Mouse (Mus musculus) intestine, embryonic 15.5 days (tissue): ENCODE measurements around the gene Tmem267. TPM values are rescaled to one million over a fixed set of nuclear protein-coding genes. Genes with fewer than 3 reads are reported as not detected.
"Not testable (repeated sequence)": the region's sequence is repeated elsewhere in the genome, so short reads cannot be mapped to it uniquely, and the experiment has no call there.

Experiments used
- ATAC-seq: fragments of 200-750 bp; cut with Nextera tagmentation; 2 replicates; pipeline ENCODE4 v1.8.0; 2017; ENCODE audit warnings: moderate TSS enrichment, moderate library complexity
- H3K27ac ChIP-seq: fragments of 300-500 bp; sonication (generic); 2 replicates; pipeline ENCODE4 v1.5.1; 2015; ENCODE audit warnings: mild to moderate bottlenecking, inconsistent platforms
- H3K27me3 ChIP-seq: fragments of 300-500 bp; sonication (generic); replicated peaks from 2 replicates; pipeline ENCODE4 v1.6.1; 2015; ENCODE audit warnings: inconsistent platforms
- H3K36me3 ChIP-seq: fragments of 300-500 bp; sonication (generic); 2 replicates; pipeline ENCODE4 v1.6.1; 2015; ENCODE audit warnings: inconsistent platforms
- H3K4me1 ChIP-seq: fragments of 300-500 bp; sonication (generic); replicated peaks from 2 replicates; pipeline ENCODE4 v1.6.1; 2015; ENCODE audit warnings: inconsistent platforms
- H3K4me2 ChIP-seq: fragments of 300-500 bp; sonication (generic); replicated peaks from 2 replicates; pipeline ENCODE4 v1.6.1; 2015; ENCODE audit warnings: mild to moderate bottlenecking, inconsistent platforms
- H3K4me3 ChIP-seq: fragments of 300-500 bp; sonication (generic); replicated peaks from 2 replicates; pipeline ENCODE4 v1.5.1; 2015; ENCODE audit warnings: inconsistent platforms
- H3K9ac ChIP-seq: fragments of 300-500 bp; sonication (generic); 2 replicates; pipeline ENCODE4 v1.6.1; 2015; ENCODE audit warnings: inconsistent platforms
- H3K9me3 ChIP-seq: fragments of 300-500 bp; sonication (generic); 2 replicates; pipeline ENCODE4 v1.6.1; 2016; ENCODE audit warnings: inconsistent platforms
- WGBS: fragments of 180-500 bp; shearing (Covaris S2); methylation state at CpG from one replicate; pipeline ENCODE4 v1.1.7; 2015; 5-methylcytosine and 5-hydroxymethylcytosine counted together
- polyA plus RNA-seq: library from polyadenylated mRNA; unstranded; fragments of >200 nt; fragmentation: Nextera tagmentation; extraction: Ambion mirVana; gene quantifications from 2 replicates; pipeline ENCODE4 v1.2.1, GENCODE M21; 2015

Tmem267 gene
- 1.7 and 2.2 TPM in 2 replicates for polyA plus RNA-seq

GRCm38 (mm10) chr13:119487880-119488580 lies at the start of gene Tmem267, which contains the start of gene 3110070M22Rik:
Tmem267 (plus strand) TSS chr13:119488039.
3110070M22Rik (minus strand) TSS chr13:119488383.
- no peak within 1 kb of the TSS for H3K4me3 ChIP-seq
- peaks cover 4% of the 10 kb centered on the region for H3K9me3 ChIP-seq
- H3K4me2 ChIP-seq = peak within 1 kb of the TSS; percentile 26
- H3K27ac ChIP-seq = no peak within 1 kb of the TSS
- 71% methylated on average over 87 of the region's 87 CpGs for whole genome bisulfite sequencing
- no peaks in the 10 kb centered on the region for H3K27me3 ChIP-seq
- H3K4me1 ChIP-seq = no peaks in the 10 kb centered on the region
- H3K9ac ChIP-seq = peak within 1 kb of the TSS; percentile 9; the same call in 1 of the 2 replicates
- peaks cover 6% of the 10 kb centered on the region for H3K36me3 ChIP-seq
- ATAC-seq = no peak

DNA sequence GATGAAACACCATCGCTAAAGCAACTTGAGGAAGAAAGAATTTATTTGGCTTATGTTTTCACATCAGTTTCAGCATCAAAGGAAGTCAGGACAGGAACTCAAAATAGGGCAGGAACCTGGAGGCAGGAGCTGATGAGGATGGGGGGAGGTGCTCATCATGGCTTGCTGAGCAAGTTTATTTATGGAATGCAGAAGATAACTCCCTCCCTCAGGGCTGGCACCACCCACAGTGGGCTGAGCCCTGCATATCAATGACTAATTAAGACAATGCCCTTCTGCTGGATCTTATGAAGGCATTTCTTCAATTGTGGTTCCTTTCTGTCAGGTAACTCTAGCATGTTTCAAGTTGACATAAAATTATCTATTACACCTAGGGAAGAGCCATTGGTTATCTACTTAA lies 45.6 kb upstream of the Tmem267 start:
- 94% methylated on average over 1 of the region's 1 CpGs for WGBS
- H3K4me1 ChIP-seq = no peaks in the 10 kb centered on the region
- no peak overlapping the region for H3K4me3 ChIP-seq
- no peaks in the 10 kb centered on the region for H3K9me3 ChIP-seq
- no peak overlapping the region for H3K9ac ChIP-seq
- no peak for ATAC-seq
- no peaks in the 10 kb centered on the region for H3K27me3 ChIP-seq
- H3K36me3 ChIP-seq = peaks cover 19% of the 10 kb centered on the region
- H3K4me2 ChIP-seq = no peak overlapping the region
- H3K27ac ChIP-seq = no peak overlapping the region

- ATAC-seq = no peak
- no peak overlapping the region for H3K27ac ChIP-seq
- H3K27me3 ChIP-seq = no peaks in the 10 kb centered on the region
- peaks cover 20% of the 10 kb centered on the region for H3K36me3 ChIP-seq
- H3K9me3 ChIP-seq = no peaks in the 10 kb centered on the region
- H3K4me1 ChIP-seq = no peaks in the 10 kb centered on the region
- H3K4me3 ChIP-seq = no peak overlapping the region
- no peak overlapping the region for H3K4me2 ChIP-seq
- 92% methylated on average over 4 of the region's 4 CpGs for WGBS
- H3K9ac ChIP-seq = no peak overlapping the region
Observed at GRCm38 (mm10) chr13:119453563-119453962, 34.3 kb upstream of the Tmem267 start.

- no peaks in the 10 kb centered on the region for H3K9me3 ChIP-seq
- no peak overlapping the region for H3K4me2 ChIP-seq
- H3K27ac ChIP-seq = no peak overlapping the region
- no peaks in the 10 kb centered on the region for H3K4me1 ChIP-seq
- no peak for ATAC-seq
- peaks cover 18% of the 10 kb centered on the region for H3K36me3 ChIP-seq
- H3K27me3 ChIP-seq = no peaks in the 10 kb centered on the region
- H3K4me3 ChIP-seq = no peak overlapping the region
- H3K9ac ChIP-seq = no peak overlapping the region
Observed at GRCm38 (mm10) chr13:119455082-119455481, 32.8 kb upstream of the Tmem267 start.

GRCm38 (mm10) chr13:119456342-119456741 lies 31.5 kb upstream of the Tmem267 start:
- Histone ChIP-seq H3K27ac (no peak overlapping the region), H3K27me3 (no peaks in the 10 kb centered on the region), H3K9ac (no peak overlapping the region), H3K4me3 (no peak overlapping the region), H3K36me3 (peaks cover 10% of the 10 kb centered on the region; the same call in 1 of the 2 replicates), H3K9me3 (no peaks in the 10 kb centered on the region), H3K4me2 (no peak overlapping the region), H3K4me1 (no peaks in the 10 kb centered on the region)
- 93% methylated on average over 7 of the region's 7 CpGs for WGBS
- ATAC-seq = no peak

- H3K9ac ChIP-seq = peak overlapping the region; percentile 68
- WGBS = 9% methylated on average over 10 of the region's 10 CpGs
- peak overlapping the region; percentile 49 for H3K4me2 ChIP-seq
- H3K27me3 ChIP-seq = no peaks in the 10 kb centered on the region
- H3K4me3 ChIP-seq = peak overlapping the region; percentile 66
- H3K27ac ChIP-seq = peak overlapping the region; percentile 53; the same call in 1 of the 2 replicates
- H3K36me3 ChIP-seq = peaks cover 8% of the 10 kb centered on the region; the same call in 1 of the 2 replicates
- H3K9me3 ChIP-seq = no peaks in the 10 kb centered on the region
- peak; percentile 72 for ATAC-seq
- peaks cover 5% of the 10 kb centered on the region; the same call in 1 of the 2 replicates for H3K4me1 ChIP-seq
Observed at GRCm38 (mm10) chr13:119461900-119462595, 25.8 kb upstream of the Tmem267 start.

- Histone ChIP-seq H3K27ac (peak within 1 kb of the TSS; percentile 53; the same call in 1 of the 2 replicates), H3K4me1 (peaks cover 5% of the 10 kb centered on the region; the same call in 1 of the 2 replicates), H3K9me3 (no peaks in the 10 kb centered on the region), H3K4me3 (peak within 1 kb of the TSS; percentile 66), H3K36me3 (peaks cover 10% of the 10 kb centered on the region; the same call in 1 of the 2 replicates), H3K4me2 (peak within 1 kb of the TSS; percentile 68), H3K9ac (peak within 1 kb of the TSS; percentile 68), H3K27me3 (no peaks in the 10 kb centered on the region)
- ATAC-seq = peak; percentile 99
- 6% methylated on average over 57 of the region's 57 CpGs for WGBS
Observed at GRCm38 (mm10) chr13:119462596-119463560, 25.0 kb upstream of the Tmem267 start, which contains the start of gene 4833420G17Rik. 4833420G17Rik (plus strand) TSS chr13:119462768.

DNA sequence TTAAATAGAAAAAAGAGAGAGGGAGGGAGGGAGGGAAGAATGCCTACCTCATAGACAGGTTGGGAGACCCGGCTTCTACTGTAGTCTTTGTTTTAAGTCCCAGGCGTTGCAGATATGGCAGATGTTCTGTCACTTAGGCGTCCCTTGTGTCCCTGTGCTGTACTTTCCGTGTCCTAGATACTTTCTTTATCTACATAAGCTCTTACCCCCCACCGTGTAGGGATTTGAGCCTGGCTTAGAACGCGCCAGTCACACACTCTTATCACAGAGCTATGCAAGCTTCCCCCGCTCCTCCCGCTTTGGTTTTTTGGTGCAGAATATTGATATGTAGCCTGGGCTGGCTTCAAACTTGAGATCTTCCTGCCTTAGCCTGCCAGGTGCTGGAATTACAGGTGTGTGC lies 11.2 kb upstream of the Tmem267 start:
- H3K9ac ChIP-seq = no peak overlapping the region
- ATAC-seq = no peak
- H3K27ac ChIP-seq = no peak overlapping the region
- no peak overlapping the region for H3K4me3 ChIP-seq
- no peak overlapping the region for H3K4me2 ChIP-seq
- H3K4me1 ChIP-seq = no peaks in the 10 kb centered on the region
- H3K27me3 ChIP-seq = no peaks in the 10 kb centered on the region
- WGBS = 93% methylated on average over 9 of the region's 9 CpGs
- peaks cover 23% of the 10 kb centered on the region for H3K36me3 ChIP-seq
- H3K9me3 ChIP-seq = no peaks in the 10 kb centered on the region

GRCm38 (mm10) chr13:119477789-119478188 lies 10.1 kb upstream of the Tmem267 start:
- H3K9ac ChIP-seq = no peak overlapping the region
- H3K4me2 ChIP-seq = no peak overlapping the region
- H3K4me1 ChIP-seq = no peaks in the 10 kb centered on the region
- H3K27ac ChIP-seq = no peak overlapping the region
- no peak overlapping the region for H3K4me3 ChIP-seq
- 81% methylated on average over 2 of the region's 2 CpGs for WGBS
- peak; percentile 66; the same call in 1 of the 2 replicates for ATAC-seq
- no peaks in the 10 kb centered on the region for H3K27me3 ChIP-seq
- no peaks in the 10 kb centered on the region for H3K9me3 ChIP-seq
- H3K36me3 ChIP-seq = peaks cover 19% of the 10 kb centered on the region

DNA sequence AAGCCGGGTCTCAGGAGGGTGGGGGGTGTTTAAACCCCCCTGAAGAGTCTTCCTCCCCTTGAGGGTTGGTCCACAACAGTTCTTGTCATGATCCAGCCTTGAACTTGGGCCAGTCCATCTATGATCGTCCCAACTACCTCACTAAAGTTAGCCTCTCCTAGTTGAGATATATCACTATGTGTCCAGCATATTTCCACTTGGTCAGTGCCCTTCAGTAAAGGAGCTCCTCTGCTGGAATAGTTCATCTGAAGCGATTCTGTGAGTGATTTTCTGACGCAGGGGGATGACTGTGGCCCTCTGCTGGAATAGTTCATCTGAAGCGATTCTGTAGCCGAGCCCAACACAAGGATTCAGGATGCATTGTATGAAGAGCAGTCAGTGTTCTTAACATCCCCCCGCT lies 485 bp upstream of the Tmem267 start:
- Histone ChIP-seq H3K9ac (no peak overlapping the region), H3K27ac (no peak overlapping the region), H3K4me1 (no peaks in the 10 kb centered on the region), H3K36me3 (peaks cover 6% of the 10 kb centered on the region), H3K4me3 (no peak overlapping the region), H3K4me2 (peak overlapping the region; percentile 26), H3K9me3 (peaks cover 4% of the 10 kb centered on the region), H3K27me3 (no peaks in the 10 kb centered on the region)
- ATAC-seq = no peak
- WGBS = 55% methylated on average over 7 of the region's 7 CpGs

DNA sequence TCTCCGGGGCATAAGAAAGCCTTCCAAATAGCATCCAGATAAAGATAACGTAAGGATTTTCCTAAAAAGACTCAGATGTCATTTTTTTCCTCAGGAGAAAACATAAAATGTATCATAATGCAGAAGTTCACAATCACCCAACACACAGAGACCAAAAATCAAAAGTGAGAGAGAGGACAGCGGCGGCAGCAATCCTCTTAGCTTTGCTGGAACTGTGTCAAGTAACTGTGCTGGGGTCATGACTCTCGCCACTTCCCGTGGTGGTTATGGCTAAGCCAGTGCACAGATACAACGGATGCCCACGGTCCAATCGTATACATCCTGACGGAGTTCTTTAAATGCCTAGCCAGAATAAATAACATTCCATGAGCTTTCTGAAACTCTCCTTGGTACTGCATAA lies 4.2 kb downstream of the Tmem267 start:
- not testable (repeated sequence) for H3K4me1 ChIP-seq, H3K4me3 ChIP-seq, H3K27ac ChIP-seq, H3K9ac ChIP-seq, H3K9me3 ChIP-seq, H3K36me3 ChIP-seq, ATAC-seq, H3K27me3 ChIP-seq, H3K4me2 ChIP-seq
- 91% methylated on average over 10 of the region's 10 CpGs for WGBS

GRCm38 (mm10) chr13:119494938-119495337 lies 7.1 kb downstream of the Tmem267 start:
- 96% methylated on average over 12 of the region's 22 CpGs for WGBS
- not testable (repeated sequence) for H3K36me3 ChIP-seq, H3K4me1 ChIP-seq, H3K4me3 ChIP-seq, H3K4me2 ChIP-seq, H3K9me3 ChIP-seq, H3K9ac ChIP-seq, H3K27ac ChIP-seq, H3K27me3 ChIP-seq
- peak; percentile 37 for ATAC-seq
